Mouse (Mus musculus): ENCODE measurements around the gene Urad. TPM values are rescaled to one million over a fixed set of nuclear protein-coding genes. Genes with fewer than 3 reads are reported as not detected.

The Urad gene
- polyA plus RNA-seq, 1 experiment from 2014 or later = not detected

GRCm38 (mm10) chr5:147269371-147269770 lies 52.9 kb downstream of the Urad start:
- Histone ChIP-seq H3K9me3 (replicated peaks) (no peaks in the 10 kb centered on the region), H3K27me3 (ENCODE audit: low read depth, poor library complexity, severe bottlenecking) (peaks cover 100% of the 10 kb centered on the region), H3K4me1 (peaks cover 7% of the 10 kb centered on the region), H3K27ac (no peak overlapping the region), H3K4me3 (no peak overlapping the region), H3K36me3 (no peaks in the 10 kb centered on the region)
- WGBS = 3% methylated on average over 6 of the region's 6 CpGs
- no peak for DNase-seq (ENCODE audit: low spot score)

- Histone ChIP-seq H3K36me3 (no peaks in the 10 kb centered on the region), H3K27ac (no peak overlapping the region), H3K27me3 (ENCODE audit: low read depth, poor library complexity, severe bottlenecking) (peaks cover 99% of the 10 kb centered on the region), H3K4me3 (no peak overlapping the region), H3K9me3 (replicated peaks) (no peaks in the 10 kb centered on the region), H3K4me1 (peaks cover 7% of the 10 kb centered on the region)
- DNase-seq (ENCODE audit: low spot score) = peak; percentile 39
- WGBS = 4% methylated on average over 8 of the region's 8 CpGs
These were observed 53.5 kb downstream of the Urad start for GRCm38 (mm10) chr5:147268728-147269127.

- Histone ChIP-seq H3K9me3 (replicated peaks) (no peaks in the 10 kb centered on the region), H3K4me3 (no peak overlapping the region), H3K27me3 (ENCODE audit: low read depth, poor library complexity, severe bottlenecking) (peaks cover 89% of the 10 kb centered on the region), H3K27ac (no peak overlapping the region), H3K4me1 (peaks cover 7% of the 10 kb centered on the region), H3K36me3 (no peaks in the 10 kb centered on the region)
- no peak for DNase-seq (ENCODE audit: low spot score)
- WGBS = 2% methylated on average over 6 of the region's 6 CpGs
These were observed 54.8 kb downstream of the Urad start for GRCm38 (mm10) chr5:147267434-147267833.

Small RNA genes lying within 50 kb of the gene (microRNA-seq; reads per million reads assigned to microRNA genes)
- not detected for gene Mir7k

Other genes with a start within 250 kb of the Urad start
- gene Lnx2, start 245.9 kb downstream of the Urad start, polyA plus RNA-seq (2016; fragmentation: Nextera tagmentation; extraction: Ambion mirVana) = 10.4 and 12.0 TPM in 2 replicates
- 129 and 149 TPM in 2 replicates for gene Polr1d, start 245.4 kb downstream of the Urad start, polyA plus RNA-seq (2016; fragmentation: Nextera tagmentation; extraction: Ambion mirVana)
- not detected in 2 replicates for gene Gsx1, start 133.7 kb downstream of the Urad start, polyA plus RNA-seq (2016; fragmentation: Nextera tagmentation; extraction: Ambion mirVana)
- not detected in 2 replicates for gene Pdx1, start 52.5 kb downstream of the Urad start, polyA plus RNA-seq (2016; fragmentation: Nextera tagmentation; extraction: Ambion mirVana)
- 0.06 and 0.16 TPM in 2 replicates for gene Cdx2, start 15.2 kb downstream of the Urad start, polyA plus RNA-seq (2016; fragmentation: Nextera tagmentation; extraction: Ambion mirVana)
- 0.05 TPM in 1 of 2 replicates, not detected in the other for gene Flt3, start 78.0 kb upstream of the Urad start, polyA plus RNA-seq (2016; fragmentation: Nextera tagmentation; extraction: Ambion mirVana)
- gene Pan3, start 107.7 kb upstream of the Urad start, polyA plus RNA-seq (2016; fragmentation: Nextera tagmentation; extraction: Ambion mirVana) = 46.9 and 47.8 TPM in 2 replicates

Data from limb, embryonic 10.5 days (tissue).